Mouse (Mus musculus): ENCODE data around the gene Spp2. TPM values are rescaled to one million over a fixed set of nuclear protein-coding genes. Genes with fewer than 3 reads are reported as not detected.

The Spp2 gene
- polyA plus RNA-seq, 1 experiment from 2014 or later, result not detected

DNA sequence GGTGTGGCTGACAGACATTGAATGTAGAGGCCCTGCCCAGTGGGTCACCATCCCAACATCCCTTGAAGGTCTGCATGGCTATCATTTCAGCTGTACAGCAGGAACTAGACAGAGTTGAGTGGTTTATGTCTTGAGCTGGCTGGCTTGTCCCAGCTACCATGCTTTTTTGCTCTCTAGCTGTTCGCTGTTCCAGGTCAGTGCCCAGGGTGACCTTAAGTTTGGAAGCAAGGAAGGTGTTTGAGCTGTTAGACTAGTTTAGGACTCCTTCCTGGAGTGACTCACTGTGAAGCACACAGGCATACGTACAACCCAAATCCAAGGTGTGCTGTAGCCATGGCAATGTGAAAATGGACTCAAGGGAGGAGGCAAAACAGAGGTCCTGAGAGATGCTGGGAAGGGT is 61.6 kb downstream of the Spp2 start:
- Histone ChIP-seq H3K27ac (no peak overlapping the region), H3K27me3 (no peaks in the 10 kb centered on the region), H3K4me1 (replicated peaks) (peaks cover 7% of the 10 kb centered on the region; the same call in 1 of the 2 replicates), H3K4me2 (no peak overlapping the region), H3K36me3 (no peaks in the 10 kb centered on the region), H3K4me3 (replicated peaks) (no peak overlapping the region), H3K9me3 (no peaks in the 10 kb centered on the region), H3K9ac (replicated peaks) (no peak overlapping the region)
- ATAC-seq (ENCODE audit: insufficient number of reproducible peaks, insufficient read depth, low FRiP score, low TSS enrichment, low read depth), result no peak
- WGBS, result 92% methylated on average over 2 of the region's 2 CpGs

DNA sequence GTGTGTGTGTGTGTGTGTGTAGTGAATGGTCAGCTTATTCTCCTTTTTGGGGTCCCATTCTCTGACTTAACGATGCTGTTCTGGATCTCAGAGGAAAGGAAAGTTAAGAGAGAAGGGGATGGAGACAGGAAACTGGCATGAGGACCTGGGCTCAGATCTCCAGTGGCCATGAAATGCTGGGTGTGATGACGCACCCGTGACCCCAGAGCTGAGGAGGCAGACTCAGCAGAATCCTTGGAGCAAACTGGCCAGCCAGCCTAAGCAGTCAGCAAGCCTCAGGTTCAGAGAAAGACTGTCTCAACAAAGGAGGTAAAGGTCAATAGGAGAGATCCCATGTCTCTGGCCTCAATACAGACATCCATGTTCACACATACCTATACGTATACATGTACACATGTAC is 63.0 kb downstream of the Spp2 start:
- no peaks in the 10 kb centered on the region for H3K9me3 ChIP-seq
- no peak overlapping the region for H3K4me3 ChIP-seq (replicated peaks)
- no peaks in the 10 kb centered on the region for H3K36me3 ChIP-seq
- no peak for ATAC-seq (ENCODE audit: insufficient number of reproducible peaks, insufficient read depth, low FRiP score, low TSS enrichment, low read depth)
- no peaks in the 10 kb centered on the region for H3K27me3 ChIP-seq
- no peak overlapping the region for H3K4me2 ChIP-seq
- no peak overlapping the region for H3K9ac ChIP-seq (replicated peaks)
- H3K4me1 ChIP-seq (replicated peaks), result peaks cover 10% of the 10 kb centered on the region
- no peak overlapping the region for H3K27ac ChIP-seq
- WGBS, result 93% methylated on average over 4 of the region's 4 CpGs

- no peak for ATAC-seq (ENCODE audit: insufficient number of reproducible peaks, insufficient read depth, low FRiP score, low TSS enrichment, low read depth)
- no peak overlapping the region for H3K27ac ChIP-seq
Observed at GRCm38 (mm10) chr1:88472258-88472657, 65.5 kb downstream of the Spp2 start.

DNA sequence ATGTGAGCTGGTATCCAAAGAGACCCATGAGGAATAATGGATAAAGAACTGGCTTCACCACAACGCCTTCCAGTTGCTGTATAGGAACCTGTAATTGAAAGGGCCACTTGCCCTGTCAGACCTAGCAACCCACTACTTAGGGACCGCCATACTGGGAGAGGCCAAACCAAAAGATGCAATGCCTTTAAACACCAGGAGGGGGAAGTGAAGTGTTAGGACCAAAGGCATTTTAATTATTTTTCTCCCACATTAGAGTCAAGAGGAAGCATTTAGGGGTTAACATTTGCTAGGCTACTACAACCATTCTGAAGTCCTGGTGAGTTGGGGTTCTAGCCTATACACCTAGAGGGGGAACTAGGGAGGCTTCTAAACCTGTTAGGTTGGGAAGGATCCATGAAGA is 67.1 kb downstream of the Spp2 start:
- Histone ChIP-seq H3K9ac (replicated peaks) (no peak overlapping the region), H3K4me3 (replicated peaks) (no peak overlapping the region), H3K4me1 (replicated peaks) (peaks cover 35% of the 10 kb centered on the region), H3K4me2 (no peak overlapping the region), H3K36me3 (no peaks in the 10 kb centered on the region), H3K9me3 (no peaks in the 10 kb centered on the region), H3K27me3 (no peaks in the 10 kb centered on the region), H3K27ac (no peak overlapping the region)
- 44% methylated on average over 2 of the region's 2 CpGs for WGBS
- no peak; the same call in 1 of the 2 replicates for ATAC-seq (ENCODE audit: insufficient number of reproducible peaks, insufficient read depth, low FRiP score, low TSS enrichment, low read depth)

More at GRCm38 (mm10) chr1:88472258-88472657, 65.5 kb downstream of the Spp2 start:
- no peak overlapping the region for H3K4me3 ChIP-seq (replicated peaks)
- no peaks in the 10 kb centered on the region for H3K36me3 ChIP-seq
- H3K9ac ChIP-seq (replicated peaks), result no peak overlapping the region
- no peak overlapping the region for H3K4me2 ChIP-seq
- peaks cover 27% of the 10 kb centered on the region for H3K4me1 ChIP-seq (replicated peaks)
- H3K9me3 ChIP-seq, result no peaks in the 10 kb centered on the region
- WGBS, result 36% methylated on average over 6 of the region's 6 CpGs
- no peaks in the 10 kb centered on the region for H3K27me3 ChIP-seq

DNA sequence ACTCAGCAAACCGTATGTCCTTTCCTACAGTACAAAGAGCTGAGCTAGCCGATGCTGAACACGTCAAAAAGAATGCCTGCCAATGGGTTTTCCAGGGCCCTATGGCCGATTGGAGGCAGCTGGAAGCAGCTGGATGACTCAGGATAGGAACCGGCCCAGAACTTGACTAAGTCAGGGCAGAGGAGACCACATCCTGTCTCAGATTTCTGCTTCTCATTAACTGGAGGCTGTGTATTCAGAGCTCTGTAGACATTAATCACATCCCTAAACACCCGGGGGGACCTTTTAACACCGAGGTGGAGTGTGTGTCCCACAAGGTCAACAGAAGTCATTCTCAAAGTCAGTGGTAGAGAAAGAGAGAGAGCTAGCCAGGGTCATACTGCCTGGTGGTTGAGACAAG is 67.8 kb downstream of the Spp2 start:
- peaks cover 35% of the 10 kb centered on the region for H3K4me1 ChIP-seq (replicated peaks)
- no peak overlapping the region for H3K27ac ChIP-seq
- H3K4me2 ChIP-seq, result no peak overlapping the region
- no peaks in the 10 kb centered on the region for H3K9me3 ChIP-seq
- ATAC-seq (ENCODE audit: insufficient number of reproducible peaks, insufficient read depth, low FRiP score, low TSS enrichment, low read depth), result no peak
- no peak overlapping the region for H3K4me3 ChIP-seq (replicated peaks)
- H3K27me3 ChIP-seq, result no peaks in the 10 kb centered on the region
- H3K9ac ChIP-seq (replicated peaks), result no peak overlapping the region
- H3K36me3 ChIP-seq, result no peaks in the 10 kb centered on the region
- WGBS, result 6% methylated on average over 7 of the region's 7 CpGs

- Histone ChIP-seq H3K27ac (no peak overlapping the region), H3K4me1 (replicated peaks) (peaks cover 35% of the 10 kb centered on the region), H3K9me3 (no peaks in the 10 kb centered on the region), H3K36me3 (no peaks in the 10 kb centered on the region), H3K27me3 (no peaks in the 10 kb centered on the region), H3K4me2 (no peak overlapping the region), H3K4me3 (replicated peaks) (no peak overlapping the region), H3K9ac (replicated peaks) (no peak overlapping the region)
- no peak for ATAC-seq (ENCODE audit: insufficient number of reproducible peaks, insufficient read depth, low FRiP score, low TSS enrichment, low read depth)
- 4% methylated on average over 8 of the region's 8 CpGs for WGBS
Observed at GRCm38 (mm10) chr1:88475502-88475953, 68.8 kb downstream of the Spp2 start.

Other genes with a start within 250 kb of the Spp2 start
- gene Ugt1a5, start 240.9 kb upstream of the Spp2 start, polyA plus RNA-seq (2016; fragmentation: Nextera tagmentation; extraction: Ambion mirVana), result not detected in 2 replicates
- gene Ugt1a2, start 206.4 kb upstream of the Spp2 start, polyA plus RNA-seq (2016; fragmentation: Nextera tagmentation; extraction: Ambion mirVana), result not detected in 2 replicates
- 12.2 and 13.3 TPM in 2 replicates for gene Dnajb3, start 201.2 kb upstream of the Spp2 start, polyA plus RNA-seq (2016; fragmentation: Nextera tagmentation; extraction: Ambion mirVana)
- not detected in 2 replicates for gene Ugt1a1, start 195.0 kb upstream of the Spp2 start, polyA plus RNA-seq (2016; fragmentation: Nextera tagmentation; extraction: Ambion mirVana)
- 1.5 and 2.0 TPM in 2 replicates for gene Mroh2a, start 180.0 kb upstream of the Spp2 start, polyA plus RNA-seq (2016; fragmentation: Nextera tagmentation; extraction: Ambion mirVana)
- 236 and 243 TPM in 2 replicates for gene Hjurp, start 129.3 kb upstream of the Spp2 start, polyA plus RNA-seq (2016; fragmentation: Nextera tagmentation; extraction: Ambion mirVana)
- gene Trpm8, start 129.3 kb upstream of the Spp2 start, polyA plus RNA-seq (2016; fragmentation: Nextera tagmentation; extraction: Ambion mirVana), result not detected in 2 replicates
- gene Glrp1, start 103.1 kb downstream of the Spp2 start, polyA plus RNA-seq (2016; fragmentation: Nextera tagmentation; extraction: Ambion mirVana), result not detected in 2 replicates

Measured in limb, embryonic 12.5 days (tissue).